Mouse (Mus musculus) heart, adult 9 months (tissue): ENCODE measurements around the gene Tinf2.

ENCODE experiments used
- DNase-seq, 2 experiments: peaks; one replicate each; pipeline ENCODE4 v3.0.0; 2022; ENCODE audit warnings: low spot score in 2 of 2

Gene Tinf2

DNA sequence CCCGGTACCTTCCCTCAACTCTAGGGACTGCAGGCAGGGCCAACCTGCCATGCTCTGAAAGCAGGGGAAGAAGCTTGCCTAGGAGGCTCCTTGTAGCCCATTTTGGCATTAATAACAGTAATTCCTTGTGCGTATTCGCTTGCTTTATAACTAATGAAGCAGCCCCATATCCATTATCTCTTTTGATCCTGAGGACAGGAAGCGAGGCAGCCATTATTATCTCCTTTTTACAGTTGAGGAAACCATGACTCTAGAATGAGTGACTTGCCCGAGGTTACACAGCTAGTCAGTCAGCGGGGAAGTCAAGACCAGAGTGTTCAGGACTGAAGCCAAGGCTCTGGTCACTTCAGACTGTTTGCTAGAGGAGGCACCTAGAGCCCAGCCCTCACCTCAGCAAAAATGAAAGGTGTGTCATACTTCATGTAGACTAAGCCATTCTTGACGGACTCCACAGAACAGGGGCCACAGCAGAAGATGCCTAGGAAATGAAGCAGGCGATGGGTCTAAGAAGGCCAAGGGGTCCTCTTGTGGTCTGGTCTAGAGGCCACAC, 24.5 kb upstream of the Tinf2 start:
- no peak for DNase-seq

GRCm38 (mm10) chr14:55702761-55703160, 21.1 kb upstream of the Tinf2 start:
- no peak for DNase-seq

GRCm38 (mm10) chr14:55701131-55701530, 19.5 kb upstream of the Tinf2 start:
- DNase-seq, result no peak

GRCm38 (mm10) chr14:55697226-55697625, 15.6 kb upstream of the Tinf2 start:
- no peak for DNase-seq

- DNase-seq, result no peak
Observed at GRCm38 (mm10) chr14:55689433-55689832, 7.8 kb upstream of the Tinf2 start.

GRCm38 (mm10) chr14:55682118-55682493, 486 bp upstream of the Tinf2 start:
- DNase-seq, result no peak

- DNase-seq, result no peak
Observed at GRCm38 (mm10) chr14:55677615-55678014, 4.0 kb downstream of the Tinf2 start.

DNA sequence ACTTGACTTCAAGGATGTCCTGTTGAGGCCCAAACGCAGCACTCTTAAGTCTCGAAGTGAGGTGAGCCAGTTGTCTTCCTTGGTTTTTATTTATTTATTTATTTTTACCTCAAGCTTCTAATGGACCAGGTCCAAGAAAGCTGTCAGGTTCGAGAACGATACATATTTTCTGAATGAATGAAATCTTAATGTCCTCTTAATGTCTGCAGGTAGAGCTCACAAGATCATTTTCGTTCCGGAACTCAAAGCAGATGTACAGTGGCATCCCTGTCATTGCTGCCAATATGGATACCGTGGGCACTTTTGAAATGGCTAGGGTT, 8.9 kb downstream of the Tinf2 start:
- no peak for DNase-seq

DNA sequence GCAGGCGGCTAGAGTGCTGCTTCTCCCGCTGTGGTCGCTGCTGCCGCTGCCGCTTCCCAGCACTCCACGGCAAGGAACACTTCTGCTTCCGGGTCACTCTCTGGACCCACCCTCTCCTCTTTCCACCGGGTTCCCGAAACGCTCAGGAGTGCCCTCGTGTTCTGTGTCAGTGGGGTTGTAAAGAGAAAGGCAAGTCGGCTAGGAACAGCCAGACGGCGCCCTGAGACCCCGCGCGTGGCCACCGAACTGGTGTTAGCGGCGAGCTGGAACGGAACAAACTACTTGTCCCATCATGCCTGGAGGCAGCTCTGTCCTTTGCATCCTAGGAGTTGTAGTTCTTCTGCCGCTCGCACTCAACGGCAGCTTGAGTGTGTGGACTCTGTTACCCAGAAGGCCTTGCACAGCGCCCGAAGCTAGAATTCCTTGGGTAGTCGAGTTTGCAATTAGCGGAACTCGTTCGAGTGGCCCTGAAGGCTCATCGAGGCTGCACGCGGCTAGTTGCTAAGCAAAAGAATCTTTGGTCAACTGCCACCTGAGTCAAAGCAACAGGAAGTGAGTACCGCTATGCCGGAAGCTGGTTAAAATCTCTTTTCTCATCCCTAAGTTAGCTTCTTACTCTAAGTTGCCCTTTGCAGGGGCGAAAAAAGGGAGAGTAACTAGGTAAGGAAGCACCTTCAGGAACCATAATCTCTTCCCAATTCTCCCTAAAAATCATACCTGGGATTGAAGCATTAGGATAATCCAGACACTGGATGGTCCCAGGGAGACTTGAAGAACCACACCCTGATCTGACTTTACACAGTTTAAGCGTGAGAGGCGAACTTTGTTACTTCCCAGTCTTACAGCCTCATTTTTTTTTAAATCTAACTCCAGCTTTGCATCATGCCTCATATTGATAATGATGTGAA, 9.5 kb downstream of the Tinf2 start, which contains the start of the genes Gmpr2 and Nedd8:
TSS of gene Gmpr2 (plus strand) at position 109 of the 908 bp plus-strand sequence.
TSS of gene Nedd8 (minus strand) at position 292 of the 908 bp plus-strand sequence.
- peak; percentile 95 for DNase-seq

DNA sequence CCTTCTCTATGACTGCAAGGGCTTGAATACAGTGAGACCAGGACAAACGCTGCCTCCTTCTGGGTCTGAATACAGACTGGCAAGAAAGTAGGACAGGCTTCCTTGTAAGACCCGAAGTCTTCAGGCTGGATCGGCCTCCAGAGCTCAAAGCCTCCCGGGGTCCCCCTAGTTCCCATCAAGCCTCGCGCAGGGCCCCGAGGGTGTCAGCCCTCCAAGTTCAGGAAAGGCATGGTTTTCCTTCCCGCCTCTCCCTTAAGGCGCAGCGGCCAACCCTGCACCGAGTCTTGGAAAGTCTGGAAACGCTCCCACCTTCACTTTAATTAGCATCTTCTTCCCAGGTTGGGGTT, 10.2 kb downstream of the Tinf2 start:
- DNase-seq, result no peak

DNA sequence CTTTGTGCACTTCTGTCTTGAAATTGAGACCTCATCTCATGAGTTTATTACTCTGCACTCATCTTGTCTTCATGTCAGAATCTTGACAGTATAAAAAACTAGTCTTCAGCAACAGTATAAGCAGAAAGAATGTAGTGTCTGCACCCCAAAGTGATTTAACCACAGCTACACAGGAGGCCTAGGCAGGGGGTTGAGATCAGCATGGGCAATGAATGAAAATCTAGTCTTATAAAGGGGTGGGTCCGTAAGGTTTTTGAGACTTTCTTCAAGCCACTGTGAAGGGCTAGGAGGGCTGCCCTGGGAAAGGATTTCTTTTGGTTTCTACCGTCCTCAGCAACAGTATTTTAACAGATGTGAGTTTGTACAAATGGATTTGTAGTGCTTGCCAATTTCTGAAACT, 21.0 kb downstream of the Tinf2 start:
- no peak for DNase-seq

- DNase-seq, result peak; percentile 54 to 70
Observed at GRCm38 (mm10) chr14:55659960-55660573, 21.6 kb downstream of the Tinf2 start, which contains the start of gene Mdp1. Gene Mdp1 (minus strand): TSS chr14:55660508.

DNA sequence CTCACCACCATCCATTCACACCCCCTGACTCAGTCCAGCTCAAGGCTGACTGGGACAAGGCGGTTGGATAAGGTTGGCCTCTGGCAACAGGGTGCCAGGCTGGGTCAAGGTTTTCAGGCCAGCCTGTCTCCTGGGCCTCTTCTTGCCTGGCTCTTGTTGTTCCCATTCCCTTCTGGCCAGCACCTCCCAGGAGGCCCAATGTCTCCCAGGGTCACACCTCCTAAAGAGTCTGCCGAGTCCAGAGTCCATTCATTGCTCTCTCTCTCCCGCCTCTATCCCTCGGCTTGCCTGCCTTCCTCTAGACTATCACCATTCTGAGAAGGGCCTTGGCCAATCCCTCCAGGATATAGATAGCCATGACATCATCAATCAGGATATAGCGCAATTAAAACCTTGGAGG, 23.6 kb downstream of the Tinf2 start:
- no peak for DNase-seq

DNA sequence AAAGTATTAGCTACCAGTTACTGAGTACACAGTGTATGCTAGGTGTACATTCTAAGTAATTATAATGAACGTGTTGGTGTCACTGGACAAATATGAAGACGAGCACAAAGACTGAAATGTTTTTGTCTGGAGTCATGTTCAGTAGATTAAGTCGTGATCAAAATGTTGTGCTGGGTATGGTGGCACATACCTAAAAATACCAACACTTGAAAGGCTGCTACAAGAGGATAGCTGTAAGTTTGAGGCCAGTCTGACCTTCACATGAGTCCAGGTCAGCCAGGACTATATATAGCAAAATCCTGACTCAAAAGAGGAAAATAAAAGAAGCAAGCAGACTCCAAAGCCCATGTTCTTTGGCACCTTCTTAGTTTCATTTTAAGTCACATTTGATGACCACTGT, 24.7 kb downstream of the Tinf2 start:
- no peak for DNase-seq

DNA sequence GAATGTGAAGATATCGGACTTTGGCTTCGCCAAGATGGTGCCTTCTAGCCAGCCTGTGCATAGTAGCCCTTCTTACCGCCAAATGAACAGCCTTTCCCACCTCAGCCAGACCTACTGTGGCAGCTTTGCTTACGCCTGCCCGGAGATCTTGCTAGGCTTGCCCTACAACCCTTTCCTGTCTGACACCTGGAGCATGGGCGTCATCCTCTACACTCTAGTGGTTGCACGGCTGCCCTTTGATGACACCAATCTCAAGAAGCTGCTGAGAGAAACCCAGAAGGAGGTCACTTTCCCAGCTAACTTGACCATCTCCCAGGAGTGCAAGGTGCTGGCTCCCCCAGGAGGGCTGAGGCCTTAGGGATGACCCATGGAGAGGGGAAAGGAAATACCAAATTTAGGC, 30.1 kb downstream of the Tinf2 start:
- no peak for DNase-seq

DNA sequence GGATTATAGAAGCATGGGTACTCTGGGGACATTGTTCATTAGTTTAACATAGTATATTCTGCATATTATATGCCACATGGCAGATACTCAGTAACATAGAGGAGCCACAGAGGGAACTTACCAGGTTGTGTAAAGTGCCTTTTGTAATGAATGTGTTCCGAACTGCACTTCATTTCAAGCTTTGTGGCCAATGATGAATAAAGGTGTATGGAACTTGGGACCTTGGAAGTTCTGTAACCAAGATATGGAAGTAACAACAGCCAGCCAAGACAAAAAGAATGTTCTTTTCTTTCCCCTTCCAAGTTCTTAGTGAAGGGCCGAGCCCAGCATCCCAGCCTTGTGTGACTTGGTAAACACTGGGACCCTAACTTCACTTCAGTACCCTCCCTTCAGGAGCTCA, 31.7 kb downstream of the Tinf2 start, which contains the start of gene Tssk4:
TSS of gene Tssk4 (plus strand) at position 301 of the 400 bp plus-strand sequence.
- DNase-seq, result no peak

- no peak for DNase-seq
Observed at GRCm38 (mm10) chr14:55644261-55644888, 37.2 kb downstream of the Tinf2 start.

DNA sequence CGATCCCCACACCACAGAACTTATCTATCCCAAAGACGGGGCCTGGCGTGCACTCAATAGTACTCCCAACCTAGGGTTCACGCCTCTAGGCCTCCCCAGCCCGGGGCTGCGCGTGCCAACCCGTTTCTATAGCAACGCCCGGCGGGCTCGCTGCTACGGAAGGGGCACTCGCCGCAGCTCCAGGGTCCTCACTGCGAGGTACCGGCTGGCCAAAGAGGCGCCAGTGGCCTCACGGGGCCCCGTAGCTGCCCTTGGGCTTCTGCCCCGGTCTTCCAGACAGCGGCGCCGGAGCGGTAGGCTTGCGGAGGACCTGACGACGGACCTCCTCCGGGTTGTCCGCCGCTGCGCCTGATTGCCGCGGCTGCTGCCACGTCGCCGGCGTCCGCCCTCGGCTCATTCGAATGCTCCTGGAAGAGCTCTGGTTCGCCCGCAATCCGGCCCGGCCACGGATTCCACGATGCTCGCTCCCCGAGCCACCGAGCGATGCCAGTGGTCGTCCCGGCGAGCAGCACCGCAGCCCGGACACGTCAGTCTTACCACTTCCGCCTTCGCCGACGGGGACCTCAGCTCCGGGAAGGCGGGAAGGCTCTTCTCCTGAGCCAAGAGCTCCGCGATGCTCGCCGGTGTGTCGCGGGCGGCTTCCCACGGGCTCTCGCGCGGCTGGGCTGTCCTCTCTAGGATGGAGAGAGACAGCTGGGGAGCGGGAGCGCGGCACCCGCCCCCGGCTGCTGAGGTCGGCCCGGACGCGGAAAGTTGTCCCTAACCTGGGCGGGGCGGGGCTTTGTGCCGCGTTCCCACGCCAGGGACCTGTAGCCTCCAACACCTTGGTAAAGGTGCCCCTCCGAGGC, 38.3 kb downstream of the Tinf2 start, which contains the start of gene Tm9sf1:
TSS of gene Tm9sf1 (minus strand) at position 747 of the 848 bp plus-strand sequence.
- DNase-seq, result peak; percentile 91 to 93

GRCm38 (mm10) chr14:55642679-55643059, 39.0 kb downstream of the Tinf2 start:
- no peak for DNase-seq

DNA sequence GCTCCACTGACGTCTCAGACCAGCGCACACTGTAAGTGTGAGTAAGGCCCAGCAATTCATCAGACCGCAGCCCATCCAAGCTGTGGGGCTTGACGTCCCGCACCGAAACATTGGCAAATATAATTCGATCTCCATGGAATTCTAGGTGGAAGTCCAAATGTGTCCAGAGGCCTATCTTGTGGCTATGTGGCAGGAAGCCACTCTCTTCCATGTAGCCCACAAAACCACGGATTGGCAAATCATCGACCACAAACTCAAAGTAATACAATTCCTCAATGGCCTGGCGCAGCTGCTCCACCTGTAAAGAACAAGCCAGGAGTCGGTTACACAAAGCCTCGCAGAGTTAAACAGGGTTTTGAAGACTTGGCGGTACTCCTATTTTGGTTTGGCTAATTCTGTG, 40.3 kb downstream of the Tinf2 start:
- no peak for DNase-seq

DNA sequence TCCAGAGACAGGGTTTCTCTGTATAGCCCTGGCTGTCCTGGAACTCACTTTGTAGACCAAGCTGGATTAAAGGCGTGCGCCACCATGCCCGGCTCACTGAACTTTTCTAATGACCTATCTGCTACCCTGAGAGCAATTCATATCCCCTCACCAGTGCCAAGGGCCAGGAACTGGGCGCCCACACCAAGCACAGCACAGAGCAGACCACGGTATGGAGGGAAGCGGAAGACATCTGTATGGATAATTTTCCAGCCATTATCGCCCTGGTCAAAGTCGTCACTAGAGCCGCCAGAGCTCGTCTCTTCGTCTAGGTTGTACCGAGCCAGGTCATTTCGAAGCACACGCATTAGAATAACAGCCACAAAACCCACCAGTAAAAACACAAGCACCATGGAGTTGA, 40.8 kb downstream of the Tinf2 start:
- DNase-seq, result no peak
